Mouse (Mus musculus): ENCODE measurements at regions not wholly inside any gene's neighbourhood (a gene's known extent, or its start where the extent isn't known, plus 50 kb on each side); places are given as distances from the start of the nearest gene placed in this dataset.

DNA sequence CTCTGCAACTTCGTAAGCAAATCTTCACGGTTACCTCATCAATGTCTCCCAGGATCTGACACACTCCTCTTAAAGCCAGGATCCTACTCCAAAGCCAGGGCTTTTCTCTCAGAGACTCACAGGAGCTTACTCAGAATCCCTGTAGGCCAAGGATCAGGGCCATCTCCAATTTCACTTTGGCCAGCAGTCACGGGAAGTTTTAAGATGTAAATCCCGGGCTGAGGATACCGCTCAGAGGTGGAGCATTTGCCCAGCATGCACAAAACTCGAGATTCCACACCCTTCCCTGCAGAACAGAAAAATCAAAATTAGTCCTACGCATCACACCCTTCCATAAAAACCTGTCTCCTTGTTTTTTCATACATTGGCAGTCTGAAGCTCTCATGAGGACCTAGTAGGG, 112.1 kb upstream of the Slc24a5 start:
- no peak for DNase-seq

DNA sequence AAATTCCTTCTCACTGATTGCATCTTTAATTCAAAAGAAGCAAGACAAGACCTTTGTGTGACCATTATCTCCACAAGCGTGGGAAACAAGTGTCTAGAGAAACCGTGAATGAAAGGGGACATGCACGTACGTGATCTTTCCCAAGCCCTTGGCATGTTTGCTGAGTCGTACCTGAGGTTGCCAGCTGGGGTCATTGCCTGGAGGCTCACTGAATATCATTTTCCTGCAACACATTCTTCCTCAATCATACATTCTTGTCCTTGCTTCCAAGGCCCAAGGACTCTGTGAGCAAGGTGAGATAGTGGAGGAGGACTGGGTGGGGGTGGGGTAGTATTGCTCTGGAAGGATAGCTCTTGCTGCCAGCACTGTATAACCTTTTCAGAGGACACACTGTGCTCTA, 108.5 kb upstream of the Slc24a5 start:
- DNase-seq = no peak

DNA sequence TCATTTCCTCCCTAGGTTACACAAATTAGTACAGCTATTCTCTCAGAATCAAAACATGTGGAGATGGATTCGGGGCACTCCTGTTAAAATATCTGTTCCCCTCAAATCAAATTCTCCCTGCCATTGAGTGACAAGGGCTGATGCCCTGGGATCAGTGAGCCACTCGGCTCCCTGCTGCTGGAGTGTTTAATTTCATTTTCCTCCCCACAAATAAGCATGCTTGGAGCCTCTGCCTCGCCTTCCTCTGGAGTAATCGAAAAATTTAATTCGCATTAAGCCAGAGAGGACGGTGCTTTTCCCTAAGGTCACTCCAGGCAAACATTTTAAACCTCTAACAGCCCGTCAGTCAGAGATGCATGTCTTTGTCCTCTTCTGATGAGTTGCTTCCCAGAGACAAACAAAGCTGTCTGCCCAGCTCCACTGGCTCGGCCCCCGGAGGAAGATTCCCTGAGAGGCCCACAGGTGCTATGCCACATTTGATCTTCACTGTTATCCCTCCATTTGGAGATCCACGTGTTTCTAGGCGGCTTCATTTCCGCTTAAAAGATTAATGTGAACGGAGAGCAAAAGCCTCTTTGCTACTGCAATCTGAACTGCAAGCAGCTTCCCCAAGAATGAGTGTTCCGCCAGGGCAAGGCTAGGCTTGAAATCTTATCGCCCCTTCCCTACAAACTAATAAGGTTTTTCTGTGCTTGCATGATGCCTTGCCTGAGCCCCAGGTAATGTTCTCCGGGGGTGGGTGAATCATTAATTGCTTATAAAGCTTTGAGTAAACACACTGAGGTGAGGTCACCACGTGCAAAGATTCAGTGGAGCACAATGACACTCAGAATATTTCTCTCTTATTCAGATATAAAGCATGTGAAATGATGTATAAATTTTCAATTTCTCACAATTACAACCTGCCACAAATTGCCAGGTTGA, 95.8 kb upstream of the Slc24a5 start:
- DNase-seq = no peak

DNA sequence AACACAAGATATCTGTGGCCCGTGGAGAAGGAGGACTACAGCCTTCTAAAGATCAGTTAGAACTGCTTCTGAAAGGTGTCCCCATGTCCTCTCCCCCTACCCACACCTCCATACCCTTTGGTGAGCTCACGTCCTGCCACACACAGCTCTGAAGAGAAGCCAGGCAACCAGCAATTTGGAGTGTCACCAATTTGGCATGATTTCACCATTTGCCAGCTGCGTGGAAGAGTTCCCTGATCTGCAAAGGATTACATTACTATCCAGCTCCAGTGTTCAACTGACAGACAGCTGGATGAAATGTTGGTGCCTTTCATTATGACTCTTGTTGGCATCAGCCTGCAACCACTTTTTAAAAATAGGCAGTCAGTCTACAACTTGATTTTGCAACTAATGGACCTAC, 92.8 kb upstream of the Slc24a5 start:
- no peak for DNase-seq

DNA sequence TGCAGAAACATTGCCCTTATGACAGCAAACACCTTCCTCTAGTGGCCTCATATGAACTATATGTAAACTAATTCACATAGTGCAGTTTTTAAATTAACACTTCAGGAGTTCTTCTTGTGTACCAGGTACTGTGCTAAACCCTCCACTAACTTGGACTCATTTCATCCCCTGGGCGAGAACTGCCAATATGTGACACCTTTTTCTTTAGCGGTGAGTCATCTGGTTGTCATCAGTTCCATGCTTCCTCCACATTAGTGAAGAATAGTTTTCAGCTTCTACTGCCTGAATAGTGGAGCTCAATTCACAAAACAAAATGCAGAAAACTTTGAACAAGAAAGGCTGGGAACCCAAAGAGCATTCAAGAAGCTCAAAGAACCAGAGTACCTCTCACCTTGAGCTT, 76.9 kb upstream of the Slc24a5 start:
- DNase-seq = no peak

DNA sequence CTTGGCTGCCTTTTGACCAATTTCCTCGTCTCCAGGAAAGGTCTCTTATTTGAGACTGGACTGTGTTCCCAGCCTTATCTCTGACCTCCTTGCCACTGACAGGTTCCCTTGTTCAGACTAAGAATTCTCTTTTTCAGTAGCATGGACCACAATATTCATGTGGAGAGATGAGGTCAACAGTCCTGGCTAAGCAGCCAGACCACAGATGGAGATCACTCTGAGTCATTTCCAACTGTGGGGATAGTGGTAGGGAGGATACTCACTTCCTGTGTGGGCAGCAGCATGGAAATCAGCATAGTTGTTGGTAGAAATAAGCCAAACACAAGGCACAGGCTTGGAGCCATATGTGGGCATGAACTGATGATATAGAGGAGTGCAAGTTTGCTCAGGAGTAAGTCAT, 52.9 kb upstream of the Slc24a5 start:
- no peak for DNase-seq

DNA sequence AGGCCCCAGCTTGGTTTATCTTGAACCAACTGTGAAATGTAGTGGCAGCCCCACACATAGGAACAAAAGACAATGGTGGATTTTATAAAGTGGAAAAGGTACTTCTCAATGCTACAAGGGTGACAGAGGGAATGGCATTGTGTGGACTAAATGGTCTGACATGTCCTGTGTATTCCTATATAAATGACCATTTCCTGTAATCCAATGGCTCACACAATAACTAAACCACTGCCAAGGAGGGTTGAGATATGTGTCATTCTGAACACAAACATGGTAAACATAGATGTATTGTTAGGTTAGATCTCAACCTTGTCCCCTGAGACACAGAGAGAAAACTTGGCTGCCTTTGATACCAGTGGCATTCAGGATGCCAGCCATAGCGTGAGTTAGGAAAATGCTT, 51.0 kb upstream of the Slc24a5 start:
- DNase-seq = no peak

Data from B cell, adult 2 months (primary cell).